Mouse (Mus musculus) CH12.LX (cell line): Measurements from ENCODE around the gene Krt75. TPM values are rescaled to one million over a fixed set of nuclear protein-coding genes. Genes with fewer than 3 reads are reported as not detected.
A peak's percentile ranks its signal among the peaks of the same experiment; 100 is the strongest.

Source experiments
- DNase-seq: peaks from one replicate; pipeline ENCODE4 v3.0.0-alpha.2; 2013; ENCODE audit errors: extremely low read depth
- H3K27ac ChIP-seq: 2 replicates; pipeline ENCODE4 v1.5.1; 2012; ENCODE audit warnings: low read depth, mild to moderate bottlenecking, control low read depth, moderate library complexity; ENCODE audit not compliant: insufficient read depth
- H3K27me3 ChIP-seq: replicated peaks from 2 replicates; pipeline ENCODE3; 2012; ENCODE audit warnings: inconsistent platforms
- H3K36me3 ChIP-seq, 2 experiments: replicated peaks in 1 of 2; 2 replicates each; pipeline versions ENCODE3 to v1.6.1; 2012; ENCODE audit warnings: inconsistent platforms in 1 of 2, low read length in 1 of 2, mild to moderate bottlenecking in 1 of 2, mixed read lengths in 1 of 2, moderate library complexity in 1 of 2; ENCODE audit not compliant: control insufficient read depth in 1 of 2, insufficient read depth in 1 of 2
- H3K4me1 ChIP-seq, 2 experiments: 2 replicates each; pipeline ENCODE4 v1.6.1; 2012; ENCODE audit warnings: inconsistent platforms in 1 of 2, moderate library complexity in 1 of 2; ENCODE audit not compliant: insufficient read depth in 2 of 2, control insufficient read depth in 1 of 2
- H3K4me2 ChIP-seq: 2 replicates; pipeline ENCODE4 v1.6.1; 2012; ENCODE audit warnings: low read depth, mild to moderate bottlenecking, control low read depth; ENCODE audit not compliant: poor library complexity, insufficient read depth, severe bottlenecking
- H3K4me3 ChIP-seq, 3 experiments: fragments of 150-350 bp in 1 of 3; sonication (generic) in 1 of 3; replicated peaks in 1 of 3; 2 replicates each; pipeline versions ENCODE3 to v1.5.1; 2011 to 2012; ENCODE audit warnings: low read depth in 2 of 3, low read length in 2 of 3, mild to moderate bottlenecking in 2 of 3, moderate library complexity in 2 of 3, control low read depth in 1 of 3, improper control_type of control experiment in 1 of 3, inconsistent platforms in 1 of 3, mixed read lengths in 1 of 3; ENCODE audit not compliant: poor library complexity in 1 of 3
- H3K79me2 ChIP-seq: replicated peaks from 2 replicates; pipeline ENCODE4 v1.6.1; 2012; ENCODE audit warnings: mild to moderate bottlenecking, moderate library complexity; ENCODE audit not compliant: control insufficient read depth, poor library complexity, insufficient read depth, severe bottlenecking; ENCODE audit errors: extremely low read depth
- H3K9ac ChIP-seq: 2 replicates; pipeline ENCODE4 v1.6.1; 2012; ENCODE audit warnings: low read depth, mild to moderate bottlenecking, control low read depth, moderate library complexity; ENCODE audit not compliant: insufficient read depth
- H3K9me3 ChIP-seq: replicated peaks from 2 replicates; pipeline ENCODE3; 2012; ENCODE audit warnings: low read length, inconsistent platforms, mixed read lengths
- CTCF ChIP-seq, 2 experiments: IDR thresholded peaks in 1 of 2; conservative IDR thresholded peaks in 1 of 2; 2 replicates each; pipeline ENCODE4 v1.5.1; 2011 to 2012; ENCODE audit warnings: low read depth in 2 of 2, low read length in 2 of 2, improper control_type of control experiment in 1 of 2, inconsistent platforms in 1 of 2, mild to moderate bottlenecking in 1 of 2, moderate library complexity in 1 of 2
- ELF1 ChIP-seq: IDR thresholded peaks from 2 replicates; pipeline ENCODE4 v1.6.1; 2014; ENCODE audit warnings: low read depth, mild to moderate bottlenecking, inconsistent platforms, low read length, improper control_type of control experiment
- HCFC1 ChIP-seq: IDR thresholded peaks from 2 replicates; pipeline ENCODE4 v1.6.1; 2012; ENCODE audit warnings: low read depth, mild to moderate bottlenecking, inconsistent platforms, low read length, improper control_type of control experiment
- IRF4 ChIP-seq: IDR thresholded peaks from 2 replicates; pipeline ENCODE4 v1.6.1; 2014; ENCODE audit warnings: low read depth, mild to moderate bottlenecking, inconsistent platforms, low read length, improper control_type of control experiment
- JUND ChIP-seq: conservative IDR thresholded peaks from 2 replicates; pipeline ENCODE4 v1.6.1; 2011; ENCODE audit warnings: low read depth, low read length, improper control_type of control experiment
- MAX ChIP-seq: IDR thresholded peaks from 2 replicates; pipeline ENCODE4 v1.6.1; 2011; ENCODE audit warnings: low read length, improper control_type of control experiment
- MAZ ChIP-seq: IDR thresholded peaks from 2 replicates; pipeline ENCODE4 v1.6.1; 2012; ENCODE audit warnings: low read depth, mild to moderate bottlenecking, inconsistent platforms, low read length, improper control_type of control experiment, moderate library complexity
- MXI1 ChIP-seq: IDR thresholded peaks from 2 replicates; pipeline ENCODE4 v1.6.1; 2011; ENCODE audit warnings: mild to moderate bottlenecking, low read depth, low read length, improper control_type of control experiment
- NELFE ChIP-seq: IDR thresholded peaks from 2 replicates; pipeline ENCODE4 v1.6.1; 2011; ENCODE audit warnings: low read depth, low read length, improper control_type of control experiment
- POLR2AphosphoS2 ChIP-seq: IDR thresholded peaks from 2 replicates; pipeline ENCODE4 v1.6.1; 2011; ENCODE audit warnings: low read depth, low read length, improper control_type of control experiment
- RAD21 ChIP-seq: IDR thresholded peaks from 2 replicates; pipeline ENCODE4 v1.6.1; 2011; ENCODE audit warnings: low read depth, mild to moderate bottlenecking, low read length, improper control_type of control experiment, moderate library complexity
- RCOR1 ChIP-seq: conservative IDR thresholded peaks from 2 replicates; pipeline ENCODE4 v1.6.1; 2012; ENCODE audit warnings: low read depth, mild to moderate bottlenecking, inconsistent platforms, low read length, improper control_type of control experiment
- SIN3A ChIP-seq: IDR thresholded peaks from 2 replicates; pipeline ENCODE4 v1.6.1; 2012; ENCODE audit warnings: low read length, improper control_type of control experiment, inconsistent platforms
- SMC3 ChIP-seq: IDR thresholded peaks from 2 replicates; pipeline ENCODE4 v1.6.1; 2011; ENCODE audit warnings: low read depth, low read length, improper control_type of control experiment
- UBTF ChIP-seq: IDR thresholded peaks from 2 replicates; pipeline ENCODE4 v1.6.1; 2012; ENCODE audit warnings: low read depth, mild to moderate bottlenecking, inconsistent platforms, low read length, improper control_type of control experiment, moderate library complexity
- USF2 ChIP-seq: conservative IDR thresholded peaks from 2 replicates; pipeline ENCODE4 v1.6.1; 2011; ENCODE audit warnings: low read depth, low read length, improper control_type of control experiment
- ZC3H11A ChIP-seq: IDR thresholded peaks from 2 replicates; pipeline ENCODE4 v1.6.1; 2012; ENCODE audit warnings: low read depth, mild to moderate bottlenecking, inconsistent platforms, low read length, improper control_type of control experiment
- ZNF384 ChIP-seq: IDR thresholded peaks from 2 replicates; pipeline ENCODE4 v1.6.1; 2012; ENCODE audit warnings: low read depth, low read length, improper control_type of control experiment, inconsistent platforms
- dilution Hi-C: fragments of 300-500 bp; cut with MboI; formaldehyde crosslinking; loops from 2 replicates; pipeline ENCODE4 v1.14.3; 2020; ENCODE audit warnings: low sequenced_read_pairs; ENCODE audit not compliant: extremely low pct_unique_long_range_greater_than_20kb, extremely low pct_ligation_motif_present
- in situ Hi-C: fragments of 300-500 bp; cut with MboI; formaldehyde crosslinking; loops from 3 replicates; pipeline ENCODE4 v1.14.3; 2019; ENCODE audit warnings: low sequenced_read_pairs, low pct_ligation_motif_present, low pct_unique_long_range_greater_than_20kb, mixed read lengths
- polyA plus RNA-seq: library from polyadenylated mRNA; unstranded; fragments of >175 nt; gene quantifications from 2 replicates; pipeline ENCODE4 v1.2.1, GENCODE M21; 2012; ENCODE audit warnings: low read depth; ENCODE audit not compliant: insufficient read length
- total RNA-seq, 2 experiments: library from RNA; depleted of rRNA; stranded (reverse); fragments of 300-350 nt in 1 of 2; fragments of >200 nt in 1 of 2; gene quantifications; 2 replicates each; pipeline ENCODE4 v1.2.3; 2012 to 2014

Krt75 gene
- total and polyA plus RNA-seq, 3 experiments: not detected

DNA sequence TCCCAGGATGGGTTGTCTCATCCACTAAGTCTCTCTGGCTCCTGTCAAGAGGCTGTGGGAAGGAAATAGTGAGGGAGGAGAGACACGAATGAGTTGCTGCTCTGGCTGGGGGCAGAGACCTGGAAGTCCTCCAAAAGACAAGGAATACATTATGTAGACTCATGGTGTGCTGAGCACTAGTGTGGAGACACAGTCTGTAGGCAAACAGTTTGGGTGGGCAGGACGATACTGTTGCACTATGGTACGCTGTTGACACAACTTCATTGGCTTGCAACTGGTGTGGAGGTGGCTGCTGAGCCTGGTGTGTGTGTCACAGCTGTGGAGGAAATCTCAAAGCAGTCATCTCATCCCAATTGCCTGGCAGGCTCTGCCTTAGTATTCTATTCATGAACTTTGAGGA is 8.0 kb upstream of the Krt75 start:
- Histone ChIP-seq H3K27ac (no peak overlapping the region), H3K9ac (no peak overlapping the region), H3K4me2 (no peak overlapping the region), H3K79me2 (no peaks in the 10 kb centered on the region), H3K4me3 (no peak overlapping the region), H3K4me1 (no peaks in the 10 kb centered on the region), H3K27me3 (peaks cover 73% of the 10 kb centered on the region), H3K9me3 (no peaks in the 10 kb centered on the region), H3K36me3 (no peaks in the 10 kb centered on the region)
- DNase-seq: no peak
- in situ Hi-C loops (no loop called here), dilution Hi-C loops (no loop called here)
- TF ChIP-seq MXI1 (no peak), USF2 (no peak), UBTF (no peak), SIN3A (no peak)
- TF ChIP-seq, all 38 proteins: peak for 0

DNA sequence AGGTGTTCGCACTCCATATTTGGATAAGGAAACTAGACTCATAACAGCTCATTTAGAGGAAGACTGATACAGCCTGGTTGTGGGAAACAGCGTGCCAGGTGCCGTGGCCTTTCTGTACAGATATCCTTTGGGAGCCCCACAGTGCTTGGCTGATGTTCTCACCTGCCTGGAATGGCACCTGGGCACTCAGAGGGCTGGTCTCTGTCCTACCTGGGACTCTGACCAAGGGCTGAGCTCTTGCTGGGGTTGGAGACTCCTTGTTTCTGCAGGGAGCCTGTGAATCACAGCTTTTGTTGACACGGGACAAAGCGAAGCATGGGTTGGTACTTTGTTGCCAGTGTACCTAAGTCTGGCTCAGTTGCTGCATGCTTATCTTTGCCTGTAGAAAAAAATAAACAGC is 1.8 kb upstream of the Krt75 start:
- TF ChIP-seq RAD21: no peak
- TF ChIP-seq MAX: no peak
- TF ChIP-seq JUND: no peak
- TF ChIP-seq IRF4: no peak
- no peak for TF ChIP-seq USF2
- no peak for TF ChIP-seq ZC3H11A
- no peak for TF ChIP-seq MAZ
- no peak for TF ChIP-seq ELF1
- no peak for TF ChIP-seq NELFE
- in situ Hi-C loops (no loop called here), dilution Hi-C loops (no loop called here)
- Histone ChIP-seq H3K79me2 (no peaks in the 10 kb centered on the region), H3K9ac (no peak overlapping the region), H3K9me3 (no peaks in the 10 kb centered on the region), H3K27ac (no peak overlapping the region), H3K36me3 (no peaks in the 10 kb centered on the region), H3K4me2 (no peak overlapping the region), H3K27me3 (peaks cover 72% of the 10 kb centered on the region), H3K4me3 (no peak overlapping the region), H3K4me1 (0 out of 4 replicates have a peak, but pooled peaks cover 0 to 3% of the 10 kb centered on the region in 2 experiments)
- no peak for DNase-seq

DNA sequence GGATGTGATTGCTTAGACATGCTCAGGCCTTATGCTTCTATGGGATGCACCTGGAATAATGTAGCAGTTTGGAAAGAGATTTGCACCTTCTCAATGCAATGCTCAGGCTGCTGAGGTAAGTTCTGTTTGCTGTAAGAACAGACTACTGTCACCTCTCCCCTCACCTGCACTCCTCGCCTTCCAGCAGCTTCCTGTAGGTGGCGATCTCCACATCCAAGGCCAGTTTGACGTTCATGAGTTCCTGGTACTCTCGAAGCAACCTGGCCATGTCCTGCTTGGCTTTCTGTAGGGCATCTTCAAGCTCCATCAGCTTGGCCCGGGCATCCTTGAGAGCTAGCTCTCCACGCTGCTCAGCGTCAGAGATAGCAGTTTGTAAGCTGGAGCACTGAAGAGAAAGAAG is 5.9 kb downstream of the Krt75 start:
- no peaks in the 10 kb centered on the region for H3K79me2 ChIP-seq
- no peak overlapping the region for H3K4me2 ChIP-seq
- no peaks in the 10 kb centered on the region for H3K4me1 ChIP-seq
- no peak overlapping the region for H3K9ac ChIP-seq
- H3K9me3 ChIP-seq: no peaks in the 10 kb centered on the region
- H3K36me3 ChIP-seq: no peaks in the 10 kb centered on the region
- no peak overlapping the region for H3K27ac ChIP-seq
- H3K4me3 ChIP-seq: no peak overlapping the region
- dilution Hi-C loops (no loop called here), in situ Hi-C loops (no loop called here)
- TF ChIP-seq SMC3 (peak; percentile 59), CTCF (conservative IDR thresholded peaks at IDR 0.05 in 1 of 2, IDR thresholded peaks at IDR 0.05 in 1 of 2; ENCODE audit: low read depth in 2 of 2, low read length in 2 of 2) (peak; percentile 73 to 82), POLR2AphosphoS2 (no peak), ZNF384 (no peak), RAD21 (peak; percentile 57), HCFC1 (no peak), RCOR1 (no peak), ZC3H11A (no peak)
- DNase-seq: peak; percentile 53
- H3K27me3 ChIP-seq: peaks cover 99% of the 10 kb centered on the region
